Mouse (Mus musculus) kidney, embryonic 14.5 days (tissue): Measurements from ENCODE around the gene Asl. TPM values are rescaled to one million over a fixed set of nuclear protein-coding genes. Genes with fewer than 3 reads are reported as not detected.

Experiments used
- ATAC-seq: fragments of 200-750 bp; cut with Nextera tagmentation; 2 replicates; pipeline ENCODE4 v1.8.0; 2017; ENCODE audit warnings: moderate number of reproducible peaks, mild to moderate bottlenecking, moderate TSS enrichment, moderate library complexity; ENCODE audit not compliant: low FRiP score, low TSS enrichment
- H3K27ac ChIP-seq: fragments of 300-500 bp; sonication (generic); 2 replicates; pipeline ENCODE4 v1.5.1; 2014; ENCODE audit warnings: low read depth, mild to moderate bottlenecking, low read length, moderate library complexity, mixed read lengths
- H3K27me3 ChIP-seq: fragments of 300-500 bp; sonication (generic); 2 replicates; pipeline ENCODE4 v1.6.1; 2014; ENCODE audit warnings: mild to moderate bottlenecking, low read length; ENCODE audit not compliant: control insufficient read depth, insufficient read depth
- H3K36me3 ChIP-seq: fragments of 300-500 bp; sonication (generic); 2 replicates; pipeline ENCODE4 v1.6.1; 2014; ENCODE audit warnings: low read length, mixed read lengths; ENCODE audit not compliant: control insufficient read depth, insufficient read depth
- H3K4me1 ChIP-seq: fragments of 300-500 bp; sonication (generic); 2 replicates; pipeline ENCODE4 v1.6.1; 2014; ENCODE audit warnings: low read length, mixed read lengths; ENCODE audit not compliant: control insufficient read depth, insufficient read depth
- H3K4me2 ChIP-seq: fragments of 300-500 bp; sonication (generic); replicated peaks from 2 replicates; pipeline ENCODE4 v1.6.1; 2014; ENCODE audit warnings: low read depth, mild to moderate bottlenecking, low read length
- H3K4me3 ChIP-seq: fragments of 300-500 bp; sonication (generic); 2 replicates; pipeline ENCODE4 v1.5.1; 2014; ENCODE audit warnings: mild to moderate bottlenecking, low read length
- H3K9ac ChIP-seq: fragments of 300-500 bp; sonication (generic); 2 replicates; pipeline ENCODE4 v1.6.1; 2014; ENCODE audit warnings: low read depth, mild to moderate bottlenecking, low read length, moderate library complexity
- H3K9me3 ChIP-seq: fragments of 300-500 bp; sonication (generic); 2 replicates; pipeline ENCODE4 v1.6.1; 2016; ENCODE audit warnings: low read length; ENCODE audit not compliant: control insufficient read depth
- WGBS: fragments of 180-500 bp; shearing (Covaris S2); extraction: QIAGEN DNeasy Blood & Tissue Kit; methylation state at CpG from one replicate; pipeline ENCODE4 v1.1.7; 2014; 5-methylcytosine and 5-hydroxymethylcytosine counted together
- polyA plus RNA-seq: library from polyadenylated mRNA; unstranded; fragments of >200 nt; fragmentation: Nextera tagmentation; extraction: Ambion mirVana; gene quantifications from 2 replicates; pipeline ENCODE4 v1.2.1, GENCODE M21; 2014

Gene Asl
- polyA plus RNA-seq, 1 experiment from 2014 or later = 46.4 TPM

- 84% methylated on average over 6 of the region's 6 CpGs for WGBS
- Histone ChIP-seq H3K36me3 (peaks cover 35% of the 10 kb centered on the region), H3K27ac (no peak overlapping the region), H3K27me3 (no peaks in the 10 kb centered on the region), H3K9me3 (no peaks in the 10 kb centered on the region), H3K4me1 (no peaks in the 10 kb centered on the region), H3K4me2 (no peak overlapping the region), H3K9ac (no peak overlapping the region), H3K4me3 (no peak overlapping the region)
- ATAC-seq = no peak
Measured at GRCm38 (mm10) chr5:130050416-130050815, 21.4 kb upstream of the Asl start.

GRCm38 (mm10) chr5:130048786-130049520 is 19.9 kb upstream of the Asl start:
- H3K27me3 ChIP-seq = no peaks in the 10 kb centered on the region
- peak overlapping the region; percentile 30; the same call in 1 of the 2 replicates for H3K27ac ChIP-seq
- no peak overlapping the region for H3K4me3 ChIP-seq
- H3K36me3 ChIP-seq = peaks cover 47% of the 10 kb centered on the region
- H3K9me3 ChIP-seq = no peaks in the 10 kb centered on the region
- 70% methylated on average over 15 of the region's 15 CpGs for WGBS
- H3K4me2 ChIP-seq = no peak overlapping the region
- H3K4me1 ChIP-seq = no peaks in the 10 kb centered on the region
- H3K9ac ChIP-seq = no peak overlapping the region
- ATAC-seq = peak; percentile 43; the same call in 1 of the 2 replicates

- WGBS = 82% methylated on average over 6 of the region's 6 CpGs
- Histone ChIP-seq H3K4me3 (no peak overlapping the region), H3K4me1 (no peaks in the 10 kb centered on the region), H3K27ac (no peak overlapping the region), H3K9ac (no peak overlapping the region), H3K9me3 (no peaks in the 10 kb centered on the region), H3K36me3 (peaks cover 52% of the 10 kb centered on the region), H3K4me2 (no peak overlapping the region), H3K27me3 (no peaks in the 10 kb centered on the region)
- no peak for ATAC-seq
Measured at GRCm38 (mm10) chr5:130047013-130047412, 18.0 kb upstream of the Asl start.

- no peaks in the 10 kb centered on the region for H3K4me1 ChIP-seq
- peaks cover 56% of the 10 kb centered on the region for H3K36me3 ChIP-seq
- no peak overlapping the region for H3K4me2 ChIP-seq
- H3K27ac ChIP-seq = no peak overlapping the region
- no peak for ATAC-seq
- no peak overlapping the region for H3K4me3 ChIP-seq
- no peaks in the 10 kb centered on the region for H3K9me3 ChIP-seq
- 81% methylated on average over 10 of the region's 10 CpGs for WGBS
- no peak overlapping the region for H3K9ac ChIP-seq
- no peaks in the 10 kb centered on the region for H3K27me3 ChIP-seq
Measured at GRCm38 (mm10) chr5:130046589-130046988, 17.5 kb upstream of the Asl start.

GRCm38 (mm10) chr5:130046100-130046499 is 17.1 kb upstream of the Asl start:
- Histone ChIP-seq H3K9ac (no peak overlapping the region), H3K27ac (no peak overlapping the region), H3K9me3 (no peaks in the 10 kb centered on the region), H3K27me3 (no peaks in the 10 kb centered on the region), H3K4me3 (no peak overlapping the region), H3K4me2 (no peak overlapping the region), H3K4me1 (no peaks in the 10 kb centered on the region), H3K36me3 (peaks cover 60% of the 10 kb centered on the region)
- no peak for ATAC-seq
- 91% methylated on average over 7 of the region's 7 CpGs for WGBS

- WGBS = 66% methylated on average over 7 of the region's 7 CpGs
- H3K4me1 ChIP-seq = no peaks in the 10 kb centered on the region
- peaks cover 65% of the 10 kb centered on the region for H3K36me3 ChIP-seq
- no peaks in the 10 kb centered on the region for H3K9me3 ChIP-seq
- no peaks in the 10 kb centered on the region for H3K27me3 ChIP-seq
- no peak for ATAC-seq
- no peak overlapping the region for H3K4me2 ChIP-seq
- no peak overlapping the region for H3K9ac ChIP-seq
- no peak overlapping the region for H3K27ac ChIP-seq
- no peak overlapping the region for H3K4me3 ChIP-seq
Measured at GRCm38 (mm10) chr5:130044201-130044695, 15.2 kb upstream of the Asl start.

- H3K9me3 ChIP-seq = no peaks in the 10 kb centered on the region
- H3K4me3 ChIP-seq = no peak overlapping the region
- H3K9ac ChIP-seq = no peak overlapping the region
- peaks cover 62% of the 10 kb centered on the region for H3K36me3 ChIP-seq
- no peaks in the 10 kb centered on the region for H3K27me3 ChIP-seq
- no peak for ATAC-seq
- no peak overlapping the region for H3K27ac ChIP-seq
- H3K4me1 ChIP-seq = no peaks in the 10 kb centered on the region
- WGBS = 90% methylated on average over 3 of the region's 3 CpGs
- H3K4me2 ChIP-seq = no peak overlapping the region
Measured at GRCm38 (mm10) chr5:130043741-130044140, 14.7 kb upstream of the Asl start.

- Histone ChIP-seq H3K9ac (no peak overlapping the region), H3K4me1 (no peaks in the 10 kb centered on the region), H3K9me3 (no peaks in the 10 kb centered on the region), H3K27ac (no peak overlapping the region), H3K4me3 (no peak overlapping the region), H3K27me3 (no peaks in the 10 kb centered on the region), H3K4me2 (no peak overlapping the region), H3K36me3 (peaks cover 62% of the 10 kb centered on the region)
- ATAC-seq = no peak
- 82% methylated on average over 4 of the region's 4 CpGs for WGBS
Measured at GRCm38 (mm10) chr5:130041262-130041661, 12.2 kb upstream of the Asl start.

- peaks cover 62% of the 10 kb centered on the region for H3K36me3 ChIP-seq
- no peaks in the 10 kb centered on the region for H3K4me1 ChIP-seq
- H3K27ac ChIP-seq = no peak overlapping the region
- WGBS = 95% methylated on average over 4 of the region's 4 CpGs
- no peak overlapping the region for H3K4me3 ChIP-seq
- no peak for ATAC-seq
- no peaks in the 10 kb centered on the region for H3K9me3 ChIP-seq
- H3K4me2 ChIP-seq = no peak overlapping the region
- H3K9ac ChIP-seq = no peak overlapping the region
- H3K27me3 ChIP-seq = no peaks in the 10 kb centered on the region
Measured at GRCm38 (mm10) chr5:130040797-130041196, 11.8 kb upstream of the Asl start.
